Mouse (Mus musculus): ENCODE results near the gene Dock8. TPM values are rescaled to one million over a fixed set of nuclear protein-coding genes. Genes with fewer than 3 reads are reported as not detected.

The Dock8 gene
- polyA plus RNA-seq, 1 experiment from 2014 or later = 2.8 TPM

- WGBS = 85% methylated on average over 2 of the region's 2 CpGs
- Histone ChIP-seq H3K27me3 (ENCODE audit: control insufficient read depth, insufficient read depth, low read length) (no peaks in the 10 kb centered on the region), H3K4me3 (ENCODE audit: low read depth, low read length) (no peak overlapping the region), H3K36me3 (ENCODE audit: control insufficient read depth, insufficient read depth, low read length) (no peaks in the 10 kb centered on the region), H3K4me2 (ENCODE audit: low read depth, low read length) (no peak overlapping the region), H3K9ac (replicated peaks; ENCODE audit: low read depth, low read length) (no peak overlapping the region), H3K4me1 (ENCODE audit: control insufficient read depth, insufficient read depth, low read length) (peaks cover 4% of the 10 kb centered on the region; the same call in 1 of the 2 replicates), H3K27ac (ENCODE audit: low read depth, low read length) (no peak overlapping the region), H3K9me3 (ENCODE audit: control insufficient read depth, low read length) (no peaks in the 10 kb centered on the region)
- no peak for ATAC-seq (ENCODE audit: low read depth)
Measured at GRCm38 (mm10) chr19:25062857-25063240, 63.5 kb downstream of the Dock8 start.

- ATAC-seq (ENCODE audit: low read depth) = no peak
- WGBS = 76% methylated on average over 9 of the region's 9 CpGs
- Histone ChIP-seq H3K27ac (ENCODE audit: low read depth, low read length) (no peak overlapping the region), H3K27me3 (ENCODE audit: control insufficient read depth, insufficient read depth, low read length) (no peaks in the 10 kb centered on the region), H3K9me3 (ENCODE audit: control insufficient read depth, low read length) (no peaks in the 10 kb centered on the region), H3K4me2 (ENCODE audit: low read depth, low read length) (no peak overlapping the region), H3K4me1 (ENCODE audit: control insufficient read depth, insufficient read depth, low read length) (no peaks in the 10 kb centered on the region), H3K9ac (replicated peaks; ENCODE audit: low read depth, low read length) (no peak overlapping the region), H3K4me3 (ENCODE audit: low read depth, low read length) (no peak overlapping the region), H3K36me3 (ENCODE audit: control insufficient read depth, insufficient read depth, low read length) (no peaks in the 10 kb centered on the region)
Measured at GRCm38 (mm10) chr19:25066229-25066628, 66.9 kb downstream of the Dock8 start.

DNA sequence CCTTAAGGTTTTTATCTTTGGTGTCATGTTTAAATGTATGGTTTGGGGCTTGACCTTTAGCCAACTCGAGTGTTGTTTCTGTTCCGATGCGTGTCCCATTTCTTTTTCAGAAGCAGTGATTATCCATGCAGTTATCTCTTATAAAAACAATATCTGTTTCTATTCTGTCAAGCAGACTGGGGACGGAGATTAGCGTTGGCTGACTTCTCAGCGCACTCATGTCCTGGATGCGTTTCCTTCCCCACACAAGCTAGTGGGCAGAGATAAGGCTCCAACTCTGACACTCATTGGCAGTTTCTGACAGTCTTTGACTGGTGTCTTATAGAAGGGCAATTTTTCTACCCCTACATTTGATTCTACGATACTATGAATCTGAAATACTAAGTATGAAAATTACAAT is 69.2 kb downstream of the Dock8 start:
- no peak overlapping the region for H3K4me2 ChIP-seq (ENCODE audit: low read depth, low read length)
- H3K27me3 ChIP-seq (ENCODE audit: control insufficient read depth, insufficient read depth, low read length) = no peaks in the 10 kb centered on the region
- H3K27ac ChIP-seq (ENCODE audit: low read depth, low read length) = no peak overlapping the region
- no peaks in the 10 kb centered on the region for H3K36me3 ChIP-seq (ENCODE audit: control insufficient read depth, insufficient read depth, low read length)
- no peak overlapping the region for H3K9ac ChIP-seq (replicated peaks; ENCODE audit: low read depth, low read length)
- H3K9me3 ChIP-seq (ENCODE audit: control insufficient read depth, low read length) = no peaks in the 10 kb centered on the region
- WGBS = 86% methylated on average over 8 of the region's 8 CpGs
- no peak overlapping the region for H3K4me3 ChIP-seq (ENCODE audit: low read depth, low read length)
- no peak for ATAC-seq (ENCODE audit: low read depth)
- no peaks in the 10 kb centered on the region for H3K4me1 ChIP-seq (ENCODE audit: control insufficient read depth, insufficient read depth, low read length)

GRCm38 (mm10) chr19:25072521-25072920 is 73.2 kb downstream of the Dock8 start:
- no peak overlapping the region for H3K27ac ChIP-seq (ENCODE audit: low read depth, low read length)
- H3K36me3 ChIP-seq (ENCODE audit: control insufficient read depth, insufficient read depth, low read length) = no peaks in the 10 kb centered on the region
- H3K27me3 ChIP-seq (ENCODE audit: control insufficient read depth, insufficient read depth, low read length) = no peaks in the 10 kb centered on the region
- no peak overlapping the region for H3K4me2 ChIP-seq (ENCODE audit: low read depth, low read length)
- no peak for ATAC-seq (ENCODE audit: low read depth)
- H3K9me3 ChIP-seq (ENCODE audit: control insufficient read depth, low read length) = no peaks in the 10 kb centered on the region
- no peak overlapping the region for H3K9ac ChIP-seq (replicated peaks; ENCODE audit: low read depth, low read length)
- WGBS = 89% methylated on average over 9 of the region's 9 CpGs
- H3K4me1 ChIP-seq (ENCODE audit: control insufficient read depth, insufficient read depth, low read length) = no peaks in the 10 kb centered on the region
- no peak overlapping the region for H3K4me3 ChIP-seq (ENCODE audit: low read depth, low read length)

DNA sequence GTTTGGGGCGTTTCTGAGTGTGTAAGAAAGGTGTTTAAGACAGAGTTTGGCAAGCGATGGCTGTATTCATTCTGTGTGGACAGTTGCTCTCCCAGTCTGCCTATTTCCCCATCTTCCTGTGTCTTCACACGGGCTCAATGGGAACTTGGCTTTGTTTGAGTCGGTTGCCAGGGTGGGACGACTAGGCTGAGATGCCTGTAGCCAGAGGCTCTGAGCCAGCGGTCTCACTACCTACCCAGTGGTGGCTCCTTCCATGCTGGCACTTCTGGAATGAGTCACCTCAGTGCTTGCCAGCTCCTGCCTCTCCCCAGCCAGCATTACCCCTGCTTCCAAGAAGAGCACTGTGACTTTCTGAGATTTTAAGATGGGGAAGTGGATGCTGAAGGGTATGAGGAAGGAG is 75.4 kb downstream of the Dock8 start:
- Histone ChIP-seq H3K27me3 (ENCODE audit: control insufficient read depth, insufficient read depth, low read length) (no peaks in the 10 kb centered on the region), H3K9me3 (ENCODE audit: control insufficient read depth, low read length) (no peaks in the 10 kb centered on the region), H3K4me2 (ENCODE audit: low read depth, low read length) (no peak overlapping the region), H3K4me1 (ENCODE audit: control insufficient read depth, insufficient read depth, low read length) (no peaks in the 10 kb centered on the region), H3K36me3 (ENCODE audit: control insufficient read depth, insufficient read depth, low read length) (no peaks in the 10 kb centered on the region), H3K27ac (ENCODE audit: low read depth, low read length) (no peak overlapping the region), H3K4me3 (ENCODE audit: low read depth, low read length) (no peak overlapping the region), H3K9ac (replicated peaks; ENCODE audit: low read depth, low read length) (no peak overlapping the region)
- ATAC-seq (ENCODE audit: low read depth) = no peak
- 74% methylated on average over 6 of the region's 6 CpGs for WGBS

DNA sequence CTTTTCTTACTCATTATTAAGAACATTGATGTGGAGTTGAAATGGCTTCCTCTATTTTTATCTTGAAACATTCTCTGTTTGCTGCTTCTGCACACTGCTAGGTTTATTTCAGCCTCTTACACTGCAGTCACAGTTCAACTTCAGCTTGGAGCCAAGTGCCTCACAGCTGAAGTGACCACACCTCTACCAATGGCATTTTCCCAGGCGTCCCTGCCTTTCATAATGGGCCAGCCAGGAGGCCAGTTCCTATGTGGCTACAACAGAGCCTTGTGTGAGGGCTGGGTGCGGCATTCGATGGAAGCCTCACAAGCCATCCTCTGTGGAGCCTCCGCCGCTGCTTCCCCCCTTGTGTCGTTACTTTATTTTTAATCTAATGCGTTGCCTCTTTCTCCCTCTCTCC is 78.3 kb downstream of the Dock8 start:
- Histone ChIP-seq H3K9me3 (ENCODE audit: control insufficient read depth, low read length) (no peaks in the 10 kb centered on the region), H3K9ac (replicated peaks; ENCODE audit: low read depth, low read length) (no peak overlapping the region), H3K4me3 (ENCODE audit: low read depth, low read length) (no peak overlapping the region), H3K27me3 (ENCODE audit: control insufficient read depth, insufficient read depth, low read length) (no peaks in the 10 kb centered on the region), H3K27ac (ENCODE audit: low read depth, low read length) (no peak overlapping the region), H3K4me1 (ENCODE audit: control insufficient read depth, insufficient read depth, low read length) (no peaks in the 10 kb centered on the region), H3K4me2 (ENCODE audit: low read depth, low read length) (no peak overlapping the region), H3K36me3 (ENCODE audit: control insufficient read depth, insufficient read depth, low read length) (no peaks in the 10 kb centered on the region)
- ATAC-seq (ENCODE audit: low read depth) = no peak
- 80% methylated on average over 7 of the region's 7 CpGs for WGBS

GRCm38 (mm10) chr19:25078130-25078529 is 78.8 kb downstream of the Dock8 start:
- Histone ChIP-seq H3K27ac (ENCODE audit: low read depth, low read length) (no peak overlapping the region), H3K4me2 (ENCODE audit: low read depth, low read length) (no peak overlapping the region), H3K4me3 (ENCODE audit: low read depth, low read length) (no peak overlapping the region), H3K9ac (replicated peaks; ENCODE audit: low read depth, low read length) (no peak overlapping the region), H3K4me1 (ENCODE audit: control insufficient read depth, insufficient read depth, low read length) (no peaks in the 10 kb centered on the region), H3K36me3 (ENCODE audit: control insufficient read depth, insufficient read depth, low read length) (no peaks in the 10 kb centered on the region), H3K27me3 (ENCODE audit: control insufficient read depth, insufficient read depth, low read length) (no peaks in the 10 kb centered on the region), H3K9me3 (ENCODE audit: control insufficient read depth, low read length) (no peaks in the 10 kb centered on the region)
- no peak for ATAC-seq (ENCODE audit: low read depth)
- 84% methylated on average over 8 of the region's 8 CpGs for WGBS

GRCm38 (mm10) chr19:25080166-25080565 is 80.8 kb downstream of the Dock8 start:
- Histone ChIP-seq H3K36me3 (ENCODE audit: control insufficient read depth, insufficient read depth, low read length) (no peaks in the 10 kb centered on the region), H3K9ac (replicated peaks; ENCODE audit: low read depth, low read length) (no peak overlapping the region), H3K9me3 (ENCODE audit: control insufficient read depth, low read length) (no peaks in the 10 kb centered on the region), H3K4me3 (ENCODE audit: low read depth, low read length) (no peak overlapping the region), H3K27me3 (ENCODE audit: control insufficient read depth, insufficient read depth, low read length) (no peaks in the 10 kb centered on the region), H3K27ac (ENCODE audit: low read depth, low read length) (no peak overlapping the region), H3K4me2 (ENCODE audit: low read depth, low read length) (no peak overlapping the region), H3K4me1 (ENCODE audit: control insufficient read depth, insufficient read depth, low read length) (no peaks in the 10 kb centered on the region)
- 79% methylated on average over 5 of the region's 5 CpGs for WGBS
- ATAC-seq (ENCODE audit: low read depth) = no peak

GRCm38 (mm10) chr19:25082839-25083238 is 83.5 kb downstream of the Dock8 start:
- Histone ChIP-seq H3K9ac (replicated peaks; ENCODE audit: low read depth, low read length) (no peak overlapping the region), H3K27ac (ENCODE audit: low read depth, low read length) (no peak overlapping the region), H3K27me3 (ENCODE audit: control insufficient read depth, insufficient read depth, low read length) (no peaks in the 10 kb centered on the region), H3K36me3 (ENCODE audit: control insufficient read depth, insufficient read depth, low read length) (no peaks in the 10 kb centered on the region), H3K4me2 (ENCODE audit: low read depth, low read length) (no peak overlapping the region), H3K9me3 (ENCODE audit: control insufficient read depth, low read length) (no peaks in the 10 kb centered on the region), H3K4me3 (ENCODE audit: low read depth, low read length) (no peak overlapping the region), H3K4me1 (ENCODE audit: control insufficient read depth, insufficient read depth, low read length) (no peaks in the 10 kb centered on the region)
- ATAC-seq (ENCODE audit: low read depth) = no peak
- 85% methylated on average over 2 of the region's 2 CpGs for WGBS

GRCm38 (mm10) chr19:25087181-25087580 is 87.8 kb downstream of the Dock8 start:
- Histone ChIP-seq H3K9ac (replicated peaks; ENCODE audit: low read depth, low read length) (no peak overlapping the region), H3K4me3 (ENCODE audit: low read depth, low read length) (no peak overlapping the region), H3K9me3 (ENCODE audit: control insufficient read depth, low read length) (no peaks in the 10 kb centered on the region), H3K27me3 (ENCODE audit: control insufficient read depth, insufficient read depth, low read length) (no peaks in the 10 kb centered on the region), H3K4me1 (ENCODE audit: control insufficient read depth, insufficient read depth, low read length) (no peaks in the 10 kb centered on the region), H3K4me2 (ENCODE audit: low read depth, low read length) (no peak overlapping the region), H3K36me3 (ENCODE audit: control insufficient read depth, insufficient read depth, low read length) (no peaks in the 10 kb centered on the region), H3K27ac (ENCODE audit: low read depth, low read length) (no peak overlapping the region)
- ATAC-seq (ENCODE audit: low read depth) = no peak
- WGBS = 76% methylated on average over 7 of the region's 7 CpGs

All from neural tube, embryonic 14.5 days (tissue).